Mouse (Mus musculus) CD4-positive helper T cell, adult 2 months (primary cell): ENCODE results near the gene Tmed9.
A peak's percentile ranks its signal among the peaks of the same experiment; 100 is the strongest.

Source experiments
- DNase-seq: peaks from one replicate; pipeline ENCODE4 v3.0.0-alpha.2; 2012; ENCODE audit warnings: low read depth, missing footprints, low spot score

Gene Tmed9

DNA sequence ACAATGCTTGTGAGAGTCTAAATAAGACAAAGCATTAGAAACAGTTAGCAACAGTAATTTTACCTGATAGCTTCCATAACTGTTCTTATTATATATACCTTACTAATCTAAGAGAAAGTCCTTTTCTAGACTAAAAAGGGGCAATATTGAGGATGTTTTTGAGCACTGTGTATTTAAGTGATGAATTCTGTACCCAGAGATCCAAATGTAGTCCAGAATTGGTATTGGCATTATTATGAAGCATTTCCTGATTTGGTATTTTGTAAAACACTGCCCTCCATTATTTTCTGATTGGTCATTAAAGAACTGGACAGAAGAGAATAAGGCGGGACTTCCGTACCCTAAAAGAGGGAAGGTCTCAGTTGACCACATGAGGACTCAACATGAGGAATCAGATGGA, at the start of gene Tmed9:
Gene Tmed9, plus strand, starts transcription at position 301 of the 400 bp plus-strand sequence.
- DNase-seq = no peak

- no peak for DNase-seq
Observed at GRCm38 (mm10) chr13:55523951-55524600, 49.5 kb upstream of the Tmed9 start.

DNA sequence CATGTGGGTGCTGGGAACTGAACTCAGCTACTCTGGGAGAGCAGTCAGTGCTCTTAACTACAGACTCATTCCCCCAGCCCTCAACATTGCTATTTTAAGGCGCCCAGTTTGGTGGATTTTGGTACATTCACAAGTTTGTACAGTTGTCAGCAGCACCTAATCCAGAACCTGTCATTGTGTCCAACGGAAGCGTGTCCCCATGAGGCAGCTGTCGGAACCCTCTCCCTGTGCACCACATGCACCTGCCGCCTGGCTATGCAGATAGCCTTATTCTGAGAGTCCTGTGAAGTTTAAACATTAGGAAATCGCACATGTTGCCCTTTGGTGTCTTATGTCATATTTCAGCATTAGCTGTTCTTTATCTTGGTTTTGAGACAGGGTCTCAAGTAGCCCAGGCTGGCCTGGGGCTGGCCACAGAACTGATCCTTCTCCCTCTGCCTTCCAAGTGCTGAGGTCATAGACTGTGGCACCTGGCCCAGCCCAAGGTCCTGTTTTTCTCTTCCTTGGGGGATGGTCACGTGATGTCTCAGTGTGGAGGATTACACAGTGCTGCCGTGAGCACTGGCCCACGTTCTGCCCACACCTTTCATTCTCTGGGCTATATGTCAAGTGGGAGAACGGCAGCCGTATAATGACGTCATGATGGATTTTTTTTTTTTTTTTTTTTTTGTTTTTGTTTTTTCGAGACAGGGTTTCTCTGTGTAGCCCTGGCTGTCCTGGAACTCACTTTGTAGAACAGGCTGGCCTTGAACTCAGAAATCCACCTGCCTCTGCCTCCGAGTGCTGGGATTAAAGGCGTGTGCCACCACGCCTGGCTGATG, 47.6 kb upstream of the Tmed9 start:
- DNase-seq = no peak

DNA sequence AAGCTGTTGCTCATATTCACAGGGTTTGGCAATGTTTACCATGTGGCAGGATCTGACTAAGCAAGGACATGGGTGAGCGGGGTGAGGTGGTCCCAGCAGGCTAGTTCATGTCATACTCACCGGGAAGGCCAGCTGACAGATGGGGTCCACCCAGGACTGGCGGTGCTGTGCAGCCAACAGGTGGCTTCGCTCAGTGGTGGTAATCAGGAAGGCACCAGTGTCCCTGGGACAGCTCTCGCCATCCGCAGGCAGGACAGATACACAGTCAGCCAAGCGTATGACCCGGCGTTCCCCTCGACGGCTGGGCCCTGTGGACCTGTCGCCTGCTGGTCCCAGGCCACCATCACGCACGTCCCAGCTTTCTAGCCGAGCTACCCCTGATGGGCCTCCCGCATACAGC, 46.3 kb upstream of the Tmed9 start:
- DNase-seq = no peak

GRCm38 (mm10) chr13:55527834-55528772, 45.4 kb upstream of the Tmed9 start:
- no peak for DNase-seq

DNA sequence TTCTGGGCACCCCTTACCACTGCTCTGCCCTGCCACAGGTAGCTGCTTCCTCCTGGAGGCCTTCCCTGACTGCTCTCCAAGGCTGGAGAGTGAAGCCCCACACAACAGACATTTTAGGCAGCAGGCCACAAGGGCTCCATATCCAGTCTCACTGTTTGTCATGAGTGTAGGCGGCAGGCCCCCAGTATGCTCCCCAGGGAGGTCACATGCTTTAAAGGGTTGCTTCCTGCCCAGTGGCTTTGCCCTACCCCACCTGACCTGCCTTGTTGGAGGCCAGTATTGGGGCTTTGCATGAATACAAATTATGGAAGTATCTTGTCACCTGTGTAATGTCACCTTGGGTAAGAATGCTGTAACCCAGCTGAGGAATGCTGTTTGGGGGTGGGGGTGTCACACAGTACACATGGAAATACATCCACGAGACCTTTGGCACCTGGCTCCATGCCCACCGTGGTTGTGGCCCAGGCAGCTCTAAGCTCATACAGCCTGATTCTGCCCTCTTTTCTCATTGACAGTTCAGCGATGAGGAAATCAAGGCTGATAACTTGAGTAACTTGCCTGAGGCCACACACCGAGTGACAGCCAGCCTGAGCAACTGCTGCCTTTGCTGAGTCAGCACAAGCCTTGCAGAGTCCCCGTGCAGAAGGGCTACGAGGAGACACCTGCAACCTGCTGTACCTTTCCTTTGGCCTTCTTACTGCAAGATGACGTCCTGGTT, 44.2 kb upstream of the Tmed9 start, which contains the start of gene Dok3:
Gene Dok3, minus strand, starts transcription at position 99 of the 718 bp plus-strand sequence.
- no peak for DNase-seq

DNA sequence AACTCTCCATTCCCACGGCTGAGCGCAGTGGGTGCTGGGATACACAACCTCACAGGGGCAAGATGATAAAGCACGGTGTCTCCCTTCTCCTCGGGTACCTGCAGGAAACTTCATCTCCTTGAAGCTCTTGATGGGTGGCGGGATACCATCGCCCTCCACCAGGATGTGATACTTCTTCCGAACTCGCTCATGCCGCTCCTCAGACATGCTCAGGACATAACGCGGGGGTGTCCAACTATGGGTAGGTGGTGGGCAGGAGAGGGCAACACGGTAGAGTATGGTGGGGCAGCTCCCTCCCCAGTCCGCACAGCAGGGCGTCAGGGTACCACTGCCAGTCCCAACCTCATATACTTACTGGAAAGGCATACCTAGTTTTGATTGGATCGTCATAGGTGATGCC, 38.3 kb upstream of the Tmed9 start:
- no peak for DNase-seq

DNA sequence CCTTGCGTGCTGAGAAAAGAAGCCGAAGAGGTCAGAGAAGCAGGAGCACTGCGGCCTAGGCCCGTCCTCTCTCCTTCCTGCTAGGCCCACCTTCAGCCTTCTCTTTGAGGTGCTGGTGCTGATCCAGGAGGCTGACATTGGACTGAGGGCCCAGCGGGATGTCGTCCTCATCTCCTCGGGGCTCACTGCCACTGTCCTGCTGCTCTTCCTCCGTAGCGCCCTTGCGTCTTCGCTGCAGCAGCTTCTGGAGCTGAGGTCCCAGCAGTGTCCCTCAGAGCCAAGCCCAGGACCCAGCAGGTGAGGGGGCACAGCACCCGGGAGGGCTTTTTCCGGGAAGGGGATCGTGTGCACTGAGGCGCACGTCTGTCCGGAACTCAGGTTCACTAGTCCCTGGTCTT, 37.7 kb upstream of the Tmed9 start:
- DNase-seq = no peak

DNA sequence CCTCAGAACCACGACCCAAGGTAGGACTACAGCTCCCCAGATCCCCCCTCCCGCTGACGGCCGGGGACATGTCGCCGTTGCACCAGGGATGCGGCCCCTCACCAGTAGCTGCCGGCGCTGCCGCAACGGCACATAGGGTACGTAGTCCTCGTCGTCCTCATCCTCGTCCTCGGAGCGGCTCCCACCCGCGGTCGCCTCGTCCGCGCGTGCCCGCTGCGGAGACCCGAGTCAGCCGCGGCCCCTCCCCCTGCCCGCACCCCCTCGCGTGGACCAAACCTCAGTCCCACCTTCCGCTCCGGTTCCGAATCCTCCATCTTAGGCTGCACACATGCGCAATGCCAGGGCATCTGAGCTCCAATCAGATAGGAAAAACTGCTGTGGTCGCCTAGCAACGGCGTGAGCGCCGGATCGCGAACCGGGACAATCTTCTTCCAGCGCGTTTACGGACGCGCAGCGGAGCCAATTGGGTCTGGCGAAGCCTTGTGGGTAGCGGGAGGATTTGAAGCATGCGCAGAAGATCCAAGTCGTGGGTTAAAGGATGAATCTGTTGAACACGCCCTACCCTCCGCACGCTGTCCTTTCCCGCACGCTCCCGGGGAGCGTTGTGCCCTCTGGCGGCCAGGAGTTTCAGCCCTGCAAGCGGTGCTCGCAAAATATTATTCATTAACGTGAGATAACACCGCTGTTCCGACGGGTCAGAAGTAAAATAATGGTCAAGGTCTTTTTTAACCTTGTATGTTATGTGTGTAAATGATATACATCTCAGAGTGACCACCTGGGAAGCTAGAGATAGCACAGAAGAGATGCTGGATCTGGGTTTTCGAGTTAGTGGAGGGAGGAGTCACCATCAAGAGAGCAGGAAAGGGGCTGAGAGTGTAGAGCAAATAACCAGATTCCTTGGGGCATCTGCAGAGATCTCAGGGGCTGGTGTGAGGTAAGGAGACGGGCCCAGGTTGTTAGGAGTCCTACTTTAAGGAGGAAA, 37.0 kb upstream of the Tmed9 start, which contains the start of gene Ddx41:
Gene Ddx41, minus strand, starts transcription at position 465 of the 982 bp plus-strand sequence.
- peak; percentile 100 for DNase-seq

GRCm38 (mm10) chr13:55540933-55541332, 32.6 kb upstream of the Tmed9 start:
- DNase-seq = no peak

GRCm38 (mm10) chr13:55542891-55543290, 30.6 kb upstream of the Tmed9 start:
- no peak for DNase-seq

GRCm38 (mm10) chr13:55543447-55543846, 30.1 kb upstream of the Tmed9 start:
- DNase-seq = no peak

GRCm38 (mm10) chr13:55544792-55545191, 28.7 kb upstream of the Tmed9 start:
- no peak for DNase-seq

GRCm38 (mm10) chr13:55547916-55548315, 25.6 kb upstream of the Tmed9 start:
- DNase-seq = no peak

GRCm38 (mm10) chr13:55548426-55548825, 25.1 kb upstream of the Tmed9 start:
- no peak for DNase-seq

- DNase-seq = no peak
Observed at GRCm38 (mm10) chr13:55549061-55549460, 24.5 kb upstream of the Tmed9 start.

DNA sequence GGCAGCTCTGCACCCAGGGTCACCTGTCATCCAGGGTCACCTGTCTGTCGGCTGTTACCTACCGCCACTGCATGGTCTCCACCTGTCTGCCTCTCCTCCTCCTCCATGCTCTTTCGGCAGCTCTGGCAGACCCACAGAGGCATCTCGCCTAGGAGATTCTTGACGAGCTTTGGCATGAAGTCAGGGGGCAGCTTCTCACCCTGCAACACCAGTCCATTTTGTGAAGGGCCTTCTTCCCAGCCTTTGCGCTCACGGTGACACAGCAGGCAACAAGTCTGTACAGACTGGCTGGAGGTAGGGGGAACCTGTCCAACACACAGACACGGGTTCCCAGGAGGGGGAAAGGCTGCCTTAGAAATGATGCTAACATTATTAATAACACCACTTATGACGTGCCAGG, 17.6 kb upstream of the Tmed9 start:
- no peak for DNase-seq

DNA sequence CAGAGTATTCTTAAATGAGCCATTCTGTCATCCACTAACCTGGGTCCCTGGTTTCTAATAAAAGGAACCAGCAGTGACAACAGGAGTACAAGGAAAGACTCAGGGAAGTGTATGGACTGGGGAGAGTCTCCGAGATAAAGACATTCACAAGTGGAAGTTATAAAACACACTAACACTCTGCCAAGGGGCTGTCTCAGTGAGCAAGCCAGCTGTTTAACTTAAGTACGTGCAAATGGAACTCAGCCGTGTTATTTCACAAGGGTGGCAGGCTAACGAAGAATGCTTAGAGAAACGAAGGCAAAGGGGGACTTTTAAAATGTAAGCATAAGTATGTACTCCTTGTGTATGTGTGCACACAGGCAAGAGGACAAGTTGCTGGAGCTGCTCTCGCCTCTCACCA, 16.0 kb upstream of the Tmed9 start:
- no peak for DNase-seq

DNA sequence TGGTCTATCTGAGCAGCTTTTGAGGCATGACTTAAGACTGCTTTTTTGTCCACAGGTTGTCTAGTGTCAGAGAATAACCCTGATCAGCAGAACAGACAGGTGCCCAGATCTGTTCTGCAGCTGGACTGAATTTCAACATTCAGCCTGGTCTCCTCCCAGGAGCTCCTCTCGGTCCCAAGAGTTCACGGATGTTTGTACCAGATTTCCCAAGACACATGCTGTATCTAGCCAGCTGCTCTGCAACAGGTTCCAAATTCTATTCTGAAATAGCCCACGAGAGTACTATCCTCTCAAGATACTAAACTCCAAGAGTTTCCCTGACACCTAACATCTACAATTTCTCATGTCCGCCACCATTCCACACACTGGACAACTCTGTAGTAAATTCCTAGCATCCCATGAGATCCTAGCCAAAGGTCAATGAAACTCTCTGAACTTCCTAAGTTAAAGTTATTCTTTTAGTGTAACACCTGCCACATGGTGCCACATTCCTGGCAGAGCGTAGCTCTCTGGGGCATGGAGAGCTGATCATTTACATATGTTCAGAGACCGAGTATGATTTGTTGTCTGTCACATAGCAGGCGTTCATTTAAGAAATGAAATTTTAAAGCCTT, 10.2 kb upstream of the Tmed9 start:
- no peak for DNase-seq

DNA sequence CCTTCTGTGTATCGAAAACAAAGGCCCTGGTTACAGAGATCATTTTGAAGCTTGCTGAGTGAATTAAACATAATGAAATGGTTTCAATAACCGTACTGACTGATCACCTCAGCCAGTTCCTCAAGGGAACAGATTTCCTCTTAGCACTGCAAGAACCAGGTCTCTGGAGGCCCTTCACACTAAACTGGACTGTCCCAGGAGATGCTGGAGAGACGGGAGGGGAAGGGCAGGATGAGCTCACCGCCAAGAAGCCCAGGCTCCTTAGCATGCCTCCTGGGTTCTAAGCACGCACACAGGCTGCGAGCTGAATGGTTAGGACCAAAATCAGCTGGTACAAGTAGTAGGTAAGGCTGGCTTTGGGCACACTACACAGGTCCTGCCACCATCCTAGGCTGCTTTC, 6.5 kb upstream of the Tmed9 start:
- no peak for DNase-seq
